Comparison of ENCODE assay signal across 8 mouse cellular contexts in genomic region chr7:81763110-81763845, GRCm38 (mm10). TPM values are rescaled to one million over a fixed set of nuclear protein-coding genes. Genes with fewer than 3 reads are reported as not detected.
DNase-seq lines count a peak whose midpoint lies in the region; ATAC-seq and TF ChIP-seq lines count a peak whose summit lies in the region.

No protein-coding gene starts in this region.

- 0 out of 2 replicates have a peak, but pooled peaks have one; percentile 30 for TF ChIP-seq POLR2A in limb, embryonic 14.5 days (IDR thresholded peaks at IDR 0.05; ENCODE audit: borderline replicate concordance, extremely low read depth, insufficient read depth, insufficient read length)

- H3K4me1 ChIP-seq in embryonic facial prominence, embryonic 14.5 days (ENCODE audit: control insufficient read depth, insufficient read depth, low read length) = peaks cover 11% of the 10 kb centered on the region
- peaks cover 9% of the 10 kb centered on the region for H3K4me1 ChIP-seq in hindbrain, embryonic 12.5 days
- peaks cover 10% of the 10 kb centered on the region for H3K4me1 ChIP-seq in limb, embryonic 14.5 days (ENCODE audit: control insufficient read depth, insufficient read depth, low read length)
- H3K4me1 ChIP-seq in midbrain, embryonic 12.5 days = peaks cover 16% of the 10 kb centered on the region

- DNase-seq in gastrocnemius, adult 18-20 months (ENCODE audit: low spot score) = peak; percentile 10
- no peak for DNase-seq in gastrocnemius, postnatal 14 days
- DNase-seq in WW6 (ENCODE audit: low read depth, low spot score) = peak; percentile 66
- peak; percentile 20 for DNase-seq in embryonic facial prominence, embryonic 14.5 days (ENCODE audit: low spot score)
- DNase-seq in limb, embryonic 14.5 days (ENCODE audit: low spot score) = peak; percentile 15
- peak; percentile 49 to 77 for DNase-seq in spleen, postnatal 4 days (ENCODE audit: low spot score in 2 of 2)

- intact Hi-C loops in gastrocnemius, postnatal 14 days (cut with DNase I; ENCODE audit: low total_unique reads) = no loop called here

- H3K27ac ChIP-seq in embryonic facial prominence, embryonic 14.5 days (replicated peaks; ENCODE audit: low read depth, low read length) = peak overlapping the region; percentile 86
- H3K27ac ChIP-seq in hindbrain, embryonic 12.5 days = peak overlapping the region; percentile 87
- peak overlapping the region; percentile 84 for H3K27ac ChIP-seq in limb, embryonic 14.5 days (replicated peaks; ENCODE audit: low read depth, low read length)
- peak overlapping the region; percentile 89 for H3K27ac ChIP-seq in midbrain, embryonic 12.5 days (replicated peaks)

- no peaks in the 10 kb centered on the region for H3K9me3 ChIP-seq in embryonic facial prominence, embryonic 14.5 days (ENCODE audit: control insufficient read depth, low read length)
- no peaks in the 10 kb centered on the region for H3K9me3 ChIP-seq in hindbrain, embryonic 12.5 days (replicated peaks)
- no peaks in the 10 kb centered on the region for H3K9me3 ChIP-seq in limb, embryonic 14.5 days (ENCODE audit: control insufficient read depth, low read length)
- no peaks in the 10 kb centered on the region for H3K9me3 ChIP-seq in midbrain, embryonic 12.5 days

- peak overlapping the region; percentile 76 for H3K4me2 ChIP-seq in embryonic facial prominence, embryonic 14.5 days (ENCODE audit: low read depth, low read length)
- peak overlapping the region; percentile 94 for H3K4me2 ChIP-seq in hindbrain, embryonic 12.5 days (replicated peaks)
- H3K4me2 ChIP-seq in limb, embryonic 14.5 days (replicated peaks; ENCODE audit: low read depth, low read length, severe bottlenecking) = peak overlapping the region; percentile 89
- H3K4me2 ChIP-seq in midbrain, embryonic 12.5 days (replicated peaks) = peak overlapping the region; percentile 94

- WGBS in embryonic facial prominence, embryonic 14.5 days = 2% methylated on average over 49 of the region's 60 CpGs
- WGBS in hindbrain, embryonic 12.5 days = 3% methylated on average over 60 of the region's 60 CpGs
- WGBS in limb, embryonic 14.5 days = 2% methylated on average over 53 of the region's 60 CpGs
- 3% methylated on average over 60 of the region's 60 CpGs for WGBS in midbrain, embryonic 12.5 days

- H3K9ac ChIP-seq in embryonic facial prominence, embryonic 14.5 days (ENCODE audit: low read depth, low read length) = peak overlapping the region; percentile 91
- peak overlapping the region; percentile 85 for H3K9ac ChIP-seq in hindbrain, embryonic 12.5 days
- H3K9ac ChIP-seq in limb, embryonic 14.5 days (ENCODE audit: low read depth, low read length, severe bottlenecking) = peak overlapping the region; percentile 92
- H3K9ac ChIP-seq in midbrain, embryonic 12.5 days (replicated peaks) = peak overlapping the region; percentile 92

- peak overlapping the region; percentile 79 for H3K4me3 ChIP-seq in embryonic facial prominence, embryonic 14.5 days (ENCODE audit: low read depth, low read length)
- H3K4me3 ChIP-seq in hindbrain, embryonic 12.5 days = peak overlapping the region; percentile 92
- peak overlapping the region; percentile 100 for H3K4me3 ChIP-seq in limb, embryonic 14.5 days (replicated peaks; ENCODE audit: low read length)
- peak overlapping the region; percentile 96 for H3K4me3 ChIP-seq in midbrain, embryonic 12.5 days

- H3K27me3 ChIP-seq in embryonic facial prominence, embryonic 14.5 days (replicated peaks; ENCODE audit: control insufficient read depth, insufficient read depth, low read length) = no peaks in the 10 kb centered on the region
- H3K27me3 ChIP-seq in hindbrain, embryonic 12.5 days = no peaks in the 10 kb centered on the region
- H3K27me3 ChIP-seq in limb, embryonic 14.5 days (ENCODE audit: control insufficient read depth, insufficient read depth, low read length) = no peaks in the 10 kb centered on the region
- no peaks in the 10 kb centered on the region for H3K27me3 ChIP-seq in midbrain, embryonic 12.5 days

- no peaks in the 10 kb centered on the region for H3K36me3 ChIP-seq in embryonic facial prominence, embryonic 14.5 days (ENCODE audit: control insufficient read depth, insufficient read depth, low read length)
- no peaks in the 10 kb centered on the region for H3K36me3 ChIP-seq in hindbrain, embryonic 12.5 days
- no peaks in the 10 kb centered on the region for H3K36me3 ChIP-seq in limb, embryonic 14.5 days (ENCODE audit: control insufficient read depth, insufficient read depth, low read length)
- H3K36me3 ChIP-seq in midbrain, embryonic 12.5 days = no peaks in the 10 kb centered on the region

- ATAC-seq in embryonic facial prominence, embryonic 14.5 days (ENCODE audit: low read depth) = peak; percentile 54; the same call in 1 of the 2 replicates
- ATAC-seq in hindbrain, embryonic 12.5 days (ENCODE audit: low FRiP score) = peak; percentile 80
- ATAC-seq in limb, embryonic 14.5 days (ENCODE audit: low FRiP score, low read depth) = peak; percentile 42
- peak; percentile 72 for ATAC-seq in midbrain, embryonic 12.5 days (ENCODE audit: low FRiP score, low read depth)

RNA-seq across cellular contexts. Expression of gene Ramac, which starts 0.6 kb away (rescaled TPM):
- total RNA-seq in gastrocnemius, adult 18-20 months (2021) = 10 to 100 TPM; 22.3 to 25.9 TPM
- total RNA-seq in gastrocnemius, postnatal 14 days (2021) = 10 to 100 TPM; 21.6 to 22.2 TPM
- 107 TPM in 2 replicates for polyA plus RNA-seq in embryonic facial prominence, embryonic 14.5 days (2014; fragmentation: Nextera tagmentation; extraction: Ambion mirVana)
- polyA plus RNA-seq in hindbrain, embryonic 12.5 days (2016; fragmentation: Nextera tagmentation; extraction: Ambion mirVana) = 117 and 125 TPM in 2 replicates
- polyA plus RNA-seq in limb, embryonic 14.5 days (2012; rRNA removed) = 38.8 and 46.8 TPM in 2 replicates
- 103 TPM in 2 replicates for polyA plus RNA-seq in limb, embryonic 14.5 days (2014; fragmentation: Nextera tagmentation; extraction: Ambion mirVana)
- polyA plus RNA-seq in midbrain, embryonic 12.5 days (2016; fragmentation: Nextera tagmentation; extraction: Ambion mirVana) = 129 and 135 TPM in 2 replicates

RNA-seq across cellular contexts. Expression of gene 3110040N11Rik, which starts 26.0 kb away (rescaled TPM):
- total RNA-seq in gastrocnemius, adult 18-20 months (2021) = 10 to 100 TPM; 21.9 to 23.7 TPM
- 10 to 100 TPM; 16.2 to 22.0 TPM for total RNA-seq in gastrocnemius, postnatal 14 days (2021)
- polyA plus RNA-seq in embryonic facial prominence, embryonic 14.5 days (2014; fragmentation: Nextera tagmentation; extraction: Ambion mirVana) = 51.3 and 53.7 TPM in 2 replicates
- polyA plus RNA-seq in hindbrain, embryonic 12.5 days (2016; fragmentation: Nextera tagmentation; extraction: Ambion mirVana) = 43.2 and 44.6 TPM in 2 replicates
- 41.3 and 52.9 TPM in 2 replicates for polyA plus RNA-seq in limb, embryonic 14.5 days (2012; rRNA removed)
- polyA plus RNA-seq in limb, embryonic 14.5 days (2014; fragmentation: Nextera tagmentation; extraction: Ambion mirVana) = 54.7 and 63.5 TPM in 2 replicates
- 43.2 and 45.0 TPM in 2 replicates for polyA plus RNA-seq in midbrain, embryonic 12.5 days (2016; fragmentation: Nextera tagmentation; extraction: Ambion mirVana)

RNA-seq across cellular contexts. Expression of gene Homer2, which starts 56.0 kb away (rescaled TPM):
- 10 to 100 TPM; 51.1 to 51.7 TPM for total RNA-seq in gastrocnemius, adult 18-20 months (2021)
- 10 to 100 TPM; 25.5 to 34.3 TPM for total RNA-seq in gastrocnemius, postnatal 14 days (2021)
- polyA plus RNA-seq in embryonic facial prominence, embryonic 14.5 days (2014; fragmentation: Nextera tagmentation; extraction: Ambion mirVana) = 23.7 and 25.2 TPM in 2 replicates
- 29.3 and 34.8 TPM in 2 replicates for polyA plus RNA-seq in hindbrain, embryonic 12.5 days (2016; fragmentation: Nextera tagmentation; extraction: Ambion mirVana)
- polyA plus RNA-seq in limb, embryonic 14.5 days (2012; rRNA removed) = 15.3 and 15.5 TPM in 2 replicates
- polyA plus RNA-seq in limb, embryonic 14.5 days (2014; fragmentation: Nextera tagmentation; extraction: Ambion mirVana) = 25.8 and 29.6 TPM in 2 replicates
- 20.7 and 22.7 TPM in 2 replicates for polyA plus RNA-seq in midbrain, embryonic 12.5 days (2016; fragmentation: Nextera tagmentation; extraction: Ambion mirVana)
